Mouse (Mus musculus): ENCODE data around the gene Lpcat3. TPM values are rescaled to one million over a fixed set of nuclear protein-coding genes. Genes with fewer than 3 reads are reported as not detected.
"Not testable (repeated sequence)": the region's sequence is repeated elsewhere in the genome, so short reads cannot be mapped to it uniquely, and the experiment has no call there.

Gene Lpcat3
- polyA plus RNA-seq (2015; fragmentation: Nextera tagmentation; extraction: Ambion mirVana) = 51.1 and 53.7 TPM in 2 replicates

GRCm38 (mm10) chr6:124662477-124663423, at the start of gene Lpcat3:
TSS of gene Lpcat3 (plus strand) at chr6:124663027.
- no peaks in the 10 kb centered on the region for H3K9me3 ChIP-seq (ENCODE audit: control insufficient read depth, low read length)
- no peaks in the 10 kb centered on the region for H3K36me3 ChIP-seq (ENCODE audit: control insufficient read depth, insufficient read depth, low read length)
- peak within 1 kb of the TSS; percentile 71 for H3K9ac ChIP-seq (ENCODE audit: low read depth, low read length)
- WGBS = 1% methylated on average over 42 of the region's 87 CpGs
- H3K4me1 ChIP-seq (ENCODE audit: control insufficient read depth, insufficient read depth, low read depth, low read length) = peaks cover 13% of the 10 kb centered on the region
- H3K27me3 ChIP-seq (replicated peaks; ENCODE audit: control insufficient read depth, insufficient read depth, low read length) = no peaks in the 10 kb centered on the region
- peak; percentile 98 for ATAC-seq
- peak within 1 kb of the TSS; percentile 75 for H3K4me2 ChIP-seq (ENCODE audit: low read length)
- peak within 1 kb of the TSS; percentile 57 for H3K4me3 ChIP-seq (ENCODE audit: low read length)
- peak within 1 kb of the TSS; percentile 74 for H3K27ac ChIP-seq (ENCODE audit: low read depth, low read length)

- WGBS = 88% methylated on average over 13 of the region's 13 CpGs
- ATAC-seq = no peak
- H3K9me3 ChIP-seq (ENCODE audit: control insufficient read depth, low read length) = no peaks in the 10 kb centered on the region
- H3K9ac ChIP-seq (ENCODE audit: low read depth, low read length) = no peak overlapping the region
- no peak overlapping the region for H3K4me2 ChIP-seq (ENCODE audit: low read length)
- H3K36me3 ChIP-seq (ENCODE audit: control insufficient read depth, insufficient read depth, low read length) = no peaks in the 10 kb centered on the region
- H3K27me3 ChIP-seq (replicated peaks; ENCODE audit: control insufficient read depth, insufficient read depth, low read length) = no peaks in the 10 kb centered on the region
- H3K4me3 ChIP-seq (ENCODE audit: low read length) = no peak overlapping the region
- H3K27ac ChIP-seq (ENCODE audit: low read depth, low read length) = no peak overlapping the region
- H3K4me1 ChIP-seq (ENCODE audit: control insufficient read depth, insufficient read depth, low read depth, low read length) = no peaks in the 10 kb centered on the region
Measured at GRCm38 (mm10) chr6:124625612-124626011, 37.2 kb upstream of the Lpcat3 start.

GRCm38 (mm10) chr6:124626184-124626583, 36.6 kb upstream of the Lpcat3 start:
- WGBS = 47% methylated on average over 1 of the region's 1 CpGs
- not testable (repeated sequence) for ATAC-seq

GRCm38 (mm10) chr6:124630763-124631162, 32.1 kb upstream of the Lpcat3 start:
- Histone ChIP-seq H3K27ac (ENCODE audit: low read depth, low read length) (no peak overlapping the region), H3K36me3 (ENCODE audit: control insufficient read depth, insufficient read depth, low read length) (no peaks in the 10 kb centered on the region), H3K9me3 (ENCODE audit: control insufficient read depth, low read length) (no peaks in the 10 kb centered on the region), H3K4me2 (ENCODE audit: low read length) (no peak overlapping the region), H3K9ac (ENCODE audit: low read depth, low read length) (no peak overlapping the region), H3K4me1 (ENCODE audit: control insufficient read depth, insufficient read depth, low read depth, low read length) (no peaks in the 10 kb centered on the region), H3K4me3 (ENCODE audit: low read length) (no peak overlapping the region), H3K27me3 (replicated peaks; ENCODE audit: control insufficient read depth, insufficient read depth, low read length) (no peaks in the 10 kb centered on the region)
- ATAC-seq = no peak
- 88% methylated on average over 4 of the region's 4 CpGs for WGBS

More at GRCm38 (mm10) chr6:124626184-124626583, 36.6 kb upstream of the Lpcat3 start:
- H3K4me3 ChIP-seq (ENCODE audit: low read length); H3K27ac ChIP-seq (ENCODE audit: low read depth, low read length); H3K4me2 ChIP-seq (ENCODE audit: low read length); H3K9ac ChIP-seq (ENCODE audit: low read depth, low read length); H3K9me3 ChIP-seq (ENCODE audit: control insufficient read depth, low read length); H3K36me3 ChIP-seq (ENCODE audit: control insufficient read depth, insufficient read depth, low read length); H3K4me1 ChIP-seq (ENCODE audit: control insufficient read depth, insufficient read depth, low read depth, low read length); H3K27me3 ChIP-seq (replicated peaks; ENCODE audit: control insufficient read depth, insufficient read depth, low read length): not testable (repeated sequence)

GRCm38 (mm10) chr6:124635985-124636384, 26.8 kb upstream of the Lpcat3 start, which contains the start of gene C1s2:
TSS of gene C1s2 (minus strand) at chr6:124636085.
- ATAC-seq; H3K9me3 ChIP-seq (ENCODE audit: control insufficient read depth, low read length); H3K4me1 ChIP-seq (ENCODE audit: control insufficient read depth, insufficient read depth, low read depth, low read length); H3K27me3 ChIP-seq (replicated peaks; ENCODE audit: control insufficient read depth, insufficient read depth, low read length); H3K9ac ChIP-seq (ENCODE audit: low read depth, low read length); H3K4me3 ChIP-seq (ENCODE audit: low read length); H3K27ac ChIP-seq (ENCODE audit: low read depth, low read length); H3K36me3 ChIP-seq (ENCODE audit: control insufficient read depth, insufficient read depth, low read length); H3K4me2 ChIP-seq (ENCODE audit: low read length): not testable (repeated sequence)
- 83% methylated on average over 2 of the region's 2 CpGs for WGBS

- H3K4me1 ChIP-seq (ENCODE audit: control insufficient read depth, insufficient read depth, low read depth, low read length); H3K4me2 ChIP-seq (ENCODE audit: low read length); H3K36me3 ChIP-seq (ENCODE audit: control insufficient read depth, insufficient read depth, low read length); ATAC-seq; H3K9ac ChIP-seq (ENCODE audit: low read depth, low read length); H3K27me3 ChIP-seq (replicated peaks; ENCODE audit: control insufficient read depth, insufficient read depth, low read length); H3K4me3 ChIP-seq (ENCODE audit: low read length); H3K27ac ChIP-seq (ENCODE audit: low read depth, low read length); H3K9me3 ChIP-seq (ENCODE audit: control insufficient read depth, low read length): not testable (repeated sequence)
- 55% methylated on average over 6 of the region's 6 CpGs for WGBS
Measured at GRCm38 (mm10) chr6:124636858-124637460, 25.9 kb upstream of the Lpcat3 start.

- no peaks in the 10 kb centered on the region for H3K4me1 ChIP-seq (ENCODE audit: control insufficient read depth, insufficient read depth, low read depth, low read length)
- no peaks in the 10 kb centered on the region for H3K36me3 ChIP-seq (ENCODE audit: control insufficient read depth, insufficient read depth, low read length)
- no peak overlapping the region for H3K4me3 ChIP-seq (ENCODE audit: low read length)
- WGBS = 91% methylated on average over 3 of the region's 4 CpGs
- no peak overlapping the region for H3K9ac ChIP-seq (ENCODE audit: low read depth, low read length)
- H3K4me2 ChIP-seq (ENCODE audit: low read length) = no peak overlapping the region
- no peaks in the 10 kb centered on the region for H3K9me3 ChIP-seq (ENCODE audit: control insufficient read depth, low read length)
- no peak for ATAC-seq
- no peak overlapping the region for H3K27ac ChIP-seq (ENCODE audit: low read depth, low read length)
- no peaks in the 10 kb centered on the region for H3K27me3 ChIP-seq (replicated peaks; ENCODE audit: control insufficient read depth, insufficient read depth, low read length)
Measured at GRCm38 (mm10) chr6:124640041-124640440, 22.8 kb upstream of the Lpcat3 start.

- Histone ChIP-seq H3K4me1 (ENCODE audit: control insufficient read depth, insufficient read depth, low read depth, low read length) (no peaks in the 10 kb centered on the region), H3K4me2 (ENCODE audit: low read length) (no peak overlapping the region), H3K27me3 (replicated peaks; ENCODE audit: control insufficient read depth, insufficient read depth, low read length) (no peaks in the 10 kb centered on the region), H3K4me3 (ENCODE audit: low read length) (no peak overlapping the region), H3K9ac (ENCODE audit: low read depth, low read length) (no peak overlapping the region), H3K9me3 (ENCODE audit: control insufficient read depth, low read length) (no peaks in the 10 kb centered on the region), H3K27ac (ENCODE audit: low read depth, low read length) (no peak overlapping the region), H3K36me3 (ENCODE audit: control insufficient read depth, insufficient read depth, low read length) (no peaks in the 10 kb centered on the region)
- no peak for ATAC-seq
- 44% methylated on average over 8 of the region's 8 CpGs for WGBS
Measured at GRCm38 (mm10) chr6:124640997-124641396, 21.8 kb upstream of the Lpcat3 start.

- H3K4me1 ChIP-seq (ENCODE audit: control insufficient read depth, insufficient read depth, low read depth, low read length) = no peaks in the 10 kb centered on the region
- ATAC-seq = no peak
- WGBS = 65% methylated on average over 1 of the region's 1 CpGs
- no peak overlapping the region for H3K9ac ChIP-seq (ENCODE audit: low read depth, low read length)
- H3K36me3 ChIP-seq (ENCODE audit: control insufficient read depth, insufficient read depth, low read length) = no peaks in the 10 kb centered on the region
- H3K4me3 ChIP-seq (ENCODE audit: low read length) = no peak overlapping the region
- H3K4me2 ChIP-seq (ENCODE audit: low read length) = no peak overlapping the region
- H3K27me3 ChIP-seq (replicated peaks; ENCODE audit: control insufficient read depth, insufficient read depth, low read length) = no peaks in the 10 kb centered on the region
- H3K27ac ChIP-seq (ENCODE audit: low read depth, low read length) = no peak overlapping the region
- no peaks in the 10 kb centered on the region for H3K9me3 ChIP-seq (ENCODE audit: control insufficient read depth, low read length)
Measured at GRCm38 (mm10) chr6:124646394-124646793, 16.4 kb upstream of the Lpcat3 start.

Data from hindbrain, embryonic 16.5 days (tissue).